Mouse (Mus musculus) T-helper 2 cell (primary cell): ENCODE measurements around the gene Lemd1.

Experiments
- in situ Hi-C: fragments of 300-600 bp; cut with MboI, MseI; formaldehyde crosslinking; loops from one replicate; pipeline ENCODE4 v1.15.1; 2025; ENCODE audit warnings: high pct_unique_total_duplicates

The Lemd1 gene

DNA sequence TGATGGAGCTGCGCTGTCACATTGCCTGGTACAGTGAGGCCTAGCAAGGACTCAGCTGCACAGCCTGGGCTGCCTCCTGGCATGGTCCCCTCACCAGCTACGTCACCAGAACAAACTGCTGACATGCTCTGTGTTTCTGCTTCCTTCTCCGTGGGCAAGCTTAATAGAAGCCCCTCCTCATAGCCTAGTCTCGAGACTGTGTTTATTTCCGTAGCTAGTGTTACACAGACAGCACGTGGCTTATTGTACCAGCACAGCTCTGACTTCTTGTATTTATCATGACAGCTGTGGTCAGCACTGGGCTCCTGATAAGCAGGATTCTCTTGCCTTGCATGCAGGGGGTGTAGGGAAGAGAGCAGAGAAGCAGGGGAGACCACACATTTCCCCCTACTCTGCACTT lies 54.9 kb downstream of the Lemd1 start:
- in situ Hi-C loops, result no loop called here

DNA sequence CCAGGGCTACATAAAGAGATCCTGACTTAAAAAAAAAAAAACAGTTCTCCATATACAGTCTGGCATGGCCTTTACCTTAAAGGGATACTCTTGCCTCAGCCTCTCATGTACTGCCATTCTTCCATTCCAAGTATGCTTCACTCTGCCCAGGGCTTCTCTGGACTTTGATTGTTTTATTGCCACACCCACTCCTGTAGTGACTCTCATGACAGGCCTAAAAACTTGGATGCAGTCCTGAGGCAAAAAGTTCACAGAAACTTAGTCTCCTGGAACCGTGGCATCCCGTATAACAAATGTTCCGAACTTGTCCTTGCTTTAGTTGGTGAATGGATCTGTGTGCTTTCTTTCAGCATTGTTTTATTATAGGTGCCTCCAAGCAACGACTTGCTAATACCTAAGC lies 55.4 kb downstream of the Lemd1 start:
- in situ Hi-C loops, result no loop called here

DNA sequence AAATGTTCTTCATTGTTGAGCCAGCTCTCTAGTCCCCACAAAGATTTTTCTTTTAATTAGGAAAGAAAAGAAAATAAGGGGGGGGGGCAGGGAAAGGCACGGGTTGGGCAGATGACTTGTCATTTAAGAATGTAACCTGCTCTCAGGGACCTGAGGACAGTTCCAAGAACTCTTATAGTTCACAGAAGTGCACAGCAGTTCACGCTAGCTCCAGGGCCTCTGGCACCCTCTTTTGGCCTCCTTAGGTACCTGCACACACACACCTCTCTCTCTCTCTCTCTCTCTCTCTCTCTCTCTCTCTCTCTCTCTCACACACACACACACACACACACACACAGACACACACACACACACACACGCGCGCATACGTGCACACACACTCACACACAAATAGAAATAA lies 63.2 kb downstream of the Lemd1 start:
- in situ Hi-C loops, result no loop called here

DNA sequence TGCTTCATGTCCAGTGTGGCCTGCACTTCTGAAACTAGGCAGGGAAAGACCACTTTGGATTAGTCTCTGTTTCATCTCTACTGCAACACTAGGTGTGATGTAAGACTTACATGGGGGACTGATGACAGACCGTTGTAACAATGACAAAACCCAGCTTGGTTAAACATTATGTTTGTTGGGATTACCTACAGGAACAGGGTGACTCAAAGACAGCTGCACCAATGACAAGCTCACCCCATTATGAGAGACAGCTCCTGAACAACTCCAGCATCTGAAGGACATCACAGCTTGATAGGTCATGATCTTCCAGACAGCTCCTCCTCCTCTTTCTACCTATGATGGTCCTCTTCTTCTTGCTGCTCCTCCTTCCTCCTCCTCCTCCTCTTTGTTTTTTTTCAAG lies 69.1 kb downstream of the Lemd1 start:
- in situ Hi-C loops, result no loop called here

DNA sequence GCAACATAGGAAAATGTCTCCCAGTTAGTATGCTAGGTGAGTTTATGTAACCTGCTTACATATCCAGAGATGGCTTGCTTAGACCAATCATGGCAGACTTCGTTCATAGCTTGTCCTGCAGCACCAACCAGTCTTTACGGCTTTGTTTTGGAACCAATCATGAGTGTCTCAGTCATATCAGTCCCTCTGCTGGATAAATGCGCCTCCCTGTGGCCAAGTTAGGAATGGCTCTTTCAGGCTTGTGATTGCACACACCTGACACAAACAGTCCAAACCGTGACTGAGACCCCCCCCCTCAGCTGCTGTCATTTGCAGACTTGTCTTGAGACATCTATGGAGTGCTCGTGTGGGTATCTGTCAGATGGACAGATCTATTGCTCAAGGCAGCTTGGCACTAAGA lies 69.8 kb downstream of the Lemd1 start:
- in situ Hi-C loops, result no loop called here

DNA sequence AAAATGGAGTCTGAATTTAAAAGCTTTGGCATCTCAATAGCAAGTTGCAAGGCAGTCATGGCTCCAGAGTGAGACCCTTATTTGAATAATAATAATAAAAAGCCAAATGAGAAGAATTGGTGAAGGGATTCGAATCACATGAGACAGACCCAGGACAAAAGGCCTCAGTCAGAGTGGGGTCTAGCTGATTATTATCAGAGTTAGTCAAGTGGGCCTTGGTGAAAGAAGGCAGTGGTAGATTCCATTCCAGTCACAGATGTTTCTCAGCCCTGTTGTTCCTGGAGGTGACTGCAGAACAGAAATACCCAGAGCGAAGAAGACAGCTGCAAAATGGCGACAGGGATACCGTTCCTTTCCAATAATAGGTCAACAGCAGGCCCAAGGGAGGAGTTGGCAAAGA lies 72.4 kb downstream of the Lemd1 start:
- in situ Hi-C loops, result no loop called here

DNA sequence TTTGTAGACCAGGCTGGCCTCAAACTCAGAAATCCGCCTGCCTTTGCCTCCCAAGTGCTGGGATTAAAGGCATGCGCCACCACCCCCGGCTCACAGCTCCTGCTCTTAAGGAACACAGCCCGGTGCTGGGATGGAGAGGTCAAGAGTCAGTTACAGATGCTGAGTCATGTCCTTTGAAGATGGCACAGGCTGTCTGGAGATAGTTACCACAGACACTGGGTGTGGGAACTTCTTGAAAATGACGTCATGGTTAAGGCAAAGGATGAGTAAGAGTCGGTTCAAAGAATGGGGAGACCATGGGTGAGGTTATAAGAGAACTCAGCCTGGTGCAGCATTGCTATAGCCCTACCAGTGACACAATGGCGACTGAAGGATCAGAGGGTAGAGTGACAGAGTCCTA lies 73.3 kb downstream of the Lemd1 start:
- in situ Hi-C loops, result no loop called here

DNA sequence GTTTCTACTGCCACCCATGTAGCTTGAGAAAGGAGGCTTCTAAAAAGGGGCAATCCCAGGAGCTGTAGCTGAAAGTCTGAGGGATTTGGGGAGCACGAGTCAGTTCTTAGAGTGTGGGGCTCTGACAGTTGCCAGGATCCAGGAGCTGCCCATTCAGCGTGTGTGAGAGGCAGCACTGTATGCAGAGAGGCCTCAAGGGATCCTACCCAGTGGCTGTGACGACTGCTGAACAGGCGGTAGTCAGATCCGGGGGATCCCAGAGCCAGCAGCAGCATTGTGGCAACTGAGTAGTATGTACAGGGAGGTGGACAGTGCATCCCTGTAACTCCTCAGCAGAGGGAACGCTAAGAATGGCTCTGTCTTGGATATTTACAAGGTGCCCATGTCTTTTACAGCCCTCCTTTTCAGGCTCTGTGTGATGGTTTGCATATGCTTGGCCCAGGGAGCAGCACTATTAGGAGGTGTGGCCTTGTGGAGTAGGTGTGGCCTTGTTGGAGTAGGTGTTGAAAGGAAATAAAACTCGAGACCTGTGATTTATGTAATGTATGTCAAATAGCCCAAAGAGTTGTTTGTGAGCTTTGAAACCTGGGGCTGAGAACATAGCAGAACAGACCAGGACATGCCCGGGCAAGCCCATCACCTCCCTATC lies 74.1 kb downstream of the Lemd1 start:
- in situ Hi-C loops, result no loop called here

DNA sequence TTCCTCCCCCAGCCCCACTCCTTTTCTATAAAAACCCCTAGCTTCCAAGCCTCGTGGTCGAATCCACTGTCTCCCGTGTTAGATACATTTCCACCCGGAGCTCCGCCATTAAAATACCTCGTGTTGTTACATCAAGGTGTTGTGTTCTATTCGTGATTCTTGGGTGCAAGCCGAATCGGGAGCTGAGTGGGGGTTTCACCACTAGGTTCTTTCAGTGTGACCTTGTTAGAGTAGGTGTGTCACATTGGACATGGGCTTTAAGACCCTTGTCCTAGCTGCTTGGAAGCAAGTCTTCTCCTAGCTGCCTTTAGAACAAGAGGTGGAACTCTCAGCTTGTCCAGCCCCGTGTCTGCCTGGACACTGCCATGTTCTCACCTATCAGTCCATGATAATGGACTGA lies 74.7 kb downstream of the Lemd1 start:
- in situ Hi-C loops, result no loop called here

DNA sequence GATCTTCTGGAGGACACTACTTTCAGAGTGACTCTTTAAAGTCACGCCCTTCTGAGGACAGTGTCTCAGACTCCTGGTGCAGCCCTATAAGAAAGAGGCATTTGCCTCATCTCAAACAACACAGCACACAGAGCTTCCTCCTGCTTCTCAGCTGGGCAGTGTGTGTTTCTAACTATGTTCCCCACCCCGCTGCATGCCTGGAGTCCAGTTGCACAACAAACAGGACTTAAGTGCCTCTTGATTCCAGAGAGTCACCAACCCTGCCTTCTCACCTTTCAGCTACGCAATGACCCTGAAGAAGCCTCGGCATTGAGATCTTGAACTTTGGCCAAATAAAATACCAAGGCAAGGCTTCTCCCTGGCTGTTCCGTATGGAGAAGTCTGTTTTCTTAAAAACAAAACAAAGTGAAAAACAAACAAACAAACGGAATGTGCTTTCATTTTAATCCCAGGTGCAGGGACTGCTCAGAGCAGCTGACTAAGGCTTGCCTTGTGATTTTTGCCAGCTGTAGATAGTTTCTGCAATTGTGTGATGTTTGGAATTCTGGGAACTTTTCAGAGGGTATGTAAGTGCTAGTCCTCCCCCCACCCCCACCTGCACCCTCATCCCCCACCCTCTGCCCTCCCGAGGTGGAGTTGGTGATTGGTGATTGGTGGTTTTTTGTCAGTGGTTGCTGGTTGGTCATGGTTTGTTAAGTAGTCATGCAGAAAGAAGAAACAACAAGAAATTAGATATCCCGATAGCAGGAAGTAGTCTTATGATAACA lies 75.7 kb downstream of the Lemd1 start:
- in situ Hi-C loops, result no loop called here

DNA sequence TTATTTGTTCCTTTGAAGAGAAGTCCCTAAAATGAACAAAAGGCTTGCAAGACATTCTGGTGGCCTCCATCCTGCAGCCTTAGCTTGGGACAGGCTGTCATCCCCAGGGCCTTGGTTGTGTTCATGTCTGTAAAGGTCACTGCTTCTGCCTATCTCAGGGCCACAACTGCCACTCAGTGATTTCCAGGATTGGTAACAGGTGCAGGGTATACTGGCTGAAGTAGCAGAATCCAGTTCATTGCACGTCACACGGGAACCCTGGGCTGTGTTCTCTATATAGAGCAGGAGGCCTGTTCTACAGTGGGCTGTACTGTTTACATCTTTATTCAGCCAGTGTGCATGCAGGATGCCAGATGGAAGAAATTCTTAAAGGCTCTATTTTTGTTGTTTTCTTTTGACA lies 76.7 kb downstream of the Lemd1 start:
- in situ Hi-C loops, result no loop called here

DNA sequence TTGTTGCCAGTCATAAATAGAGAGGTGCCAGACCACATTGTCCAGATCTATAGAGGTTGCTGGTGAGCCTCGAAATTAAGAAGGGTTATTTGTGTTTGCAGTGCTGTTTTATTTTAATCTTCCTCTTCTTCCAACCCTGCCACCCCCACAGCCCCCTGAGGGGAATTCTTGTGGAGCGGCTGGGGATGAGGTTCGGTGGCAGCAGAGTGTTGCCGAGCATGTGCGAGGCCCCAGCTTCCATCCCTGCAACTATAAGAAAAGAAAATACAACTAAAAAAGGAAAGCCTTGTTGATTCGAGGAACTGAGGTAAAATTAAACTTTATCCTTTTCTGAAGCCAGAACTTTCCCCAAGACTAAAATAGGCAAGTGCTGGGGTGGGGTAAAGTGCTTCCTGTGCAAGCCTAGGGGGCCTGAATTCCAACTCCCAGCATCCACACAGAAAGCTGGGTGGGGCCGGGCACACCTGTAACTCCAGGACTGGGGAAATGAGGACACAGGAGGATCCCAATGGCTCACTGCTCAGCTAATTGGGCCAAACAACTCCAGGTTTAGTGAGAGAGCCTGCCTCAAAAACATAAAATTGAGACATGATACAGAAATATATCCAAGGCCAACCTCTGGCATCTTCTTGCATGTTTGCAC lies 77.3 kb downstream of the Lemd1 start:
- in situ Hi-C loops, result no loop called here

DNA sequence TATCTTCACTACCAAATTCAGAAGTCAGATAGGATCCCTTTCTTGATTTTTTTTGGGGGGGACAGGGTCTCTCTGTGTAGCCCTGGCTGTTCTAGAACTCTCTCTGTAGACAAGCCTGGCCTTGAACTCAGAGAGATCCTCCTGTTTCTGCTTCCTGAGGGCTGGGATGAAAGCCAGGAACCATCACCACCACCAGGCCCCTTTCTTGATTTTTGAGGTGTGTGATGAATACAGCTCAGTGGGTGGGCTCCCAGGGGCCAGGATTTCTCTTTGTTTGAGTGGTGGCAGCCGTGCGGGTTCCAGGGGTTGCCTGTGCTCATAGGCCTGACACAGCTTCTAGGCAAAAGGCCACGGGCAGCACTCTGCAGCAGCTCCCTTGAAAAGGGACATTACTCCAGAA lies 80.0 kb downstream of the Lemd1 start:
- in situ Hi-C loops, result no loop called here

DNA sequence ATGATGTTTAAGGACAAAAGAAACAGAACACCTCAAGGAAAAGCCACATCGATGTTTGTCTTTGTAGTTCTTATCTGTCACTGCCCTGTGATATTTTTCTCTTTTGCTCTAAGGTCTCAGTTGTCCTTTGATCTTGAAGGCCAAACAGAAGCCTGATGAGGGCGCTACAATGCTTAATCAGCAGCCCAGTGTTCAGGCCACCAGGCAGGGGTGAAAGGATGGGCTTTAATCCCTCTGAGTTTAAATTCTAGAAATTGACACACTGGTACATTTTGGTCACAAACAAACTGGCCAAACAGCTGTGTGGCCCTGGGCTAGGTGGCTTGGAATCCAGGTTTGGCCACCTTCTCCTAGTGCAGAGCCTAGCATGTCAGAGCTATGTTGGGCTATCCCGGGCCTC lies 85.5 kb downstream of the Lemd1 start:
- in situ Hi-C loops, result loop anchor here (25.0 kb wide), 1 partner anchor 1339 kb away; the partner anchor contains the start of gene Il19

DNA sequence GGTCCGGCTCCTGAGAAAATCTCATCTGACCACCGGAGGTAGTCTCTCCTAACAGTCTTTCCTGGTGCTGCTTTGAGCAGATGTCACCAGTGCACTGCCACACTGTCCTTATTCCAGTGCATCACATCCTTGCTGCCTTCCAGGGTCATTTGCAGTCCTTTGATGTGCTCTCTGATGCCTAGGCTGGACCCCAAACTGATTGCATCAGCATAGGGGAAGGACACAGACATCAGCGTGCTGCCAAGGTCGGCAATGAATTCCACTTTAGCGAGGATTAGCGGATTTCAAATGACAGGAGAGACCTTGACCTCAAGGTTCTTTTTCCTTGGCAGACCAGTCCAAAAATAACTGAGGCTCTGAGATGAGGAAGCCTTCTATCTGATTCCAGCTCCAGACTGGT lies 85.9 kb downstream of the Lemd1 start:
- in situ Hi-C loops, result loop anchor here (25.0 kb wide), 1 partner anchor 1340 kb away; the partner anchor contains the start of gene Il19

DNA sequence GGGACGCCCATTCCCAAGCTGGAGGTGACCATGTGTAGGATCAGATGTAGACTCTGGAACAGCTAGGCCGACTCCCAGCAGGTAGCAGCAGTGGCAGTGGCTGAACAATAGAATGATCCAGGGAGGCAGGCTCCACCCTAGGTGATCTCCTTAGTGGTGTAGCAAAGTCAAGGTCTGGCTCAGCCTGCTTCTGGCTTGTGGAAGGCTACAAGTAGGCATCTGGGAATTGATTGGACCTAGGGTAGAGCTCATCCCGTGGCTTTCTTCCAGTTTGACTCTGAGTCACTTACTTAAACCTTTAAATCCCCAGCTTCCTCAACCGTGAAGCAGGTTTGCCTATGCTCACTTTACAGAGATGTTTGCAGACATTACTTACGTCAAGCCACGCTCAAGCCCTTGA lies 89.4 kb downstream of the Lemd1 start:
- in situ Hi-C loops, result loop anchor here (25.0 kb wide), 1 partner anchor 1343 kb away; the partner anchor contains the start of gene Il19

DNA sequence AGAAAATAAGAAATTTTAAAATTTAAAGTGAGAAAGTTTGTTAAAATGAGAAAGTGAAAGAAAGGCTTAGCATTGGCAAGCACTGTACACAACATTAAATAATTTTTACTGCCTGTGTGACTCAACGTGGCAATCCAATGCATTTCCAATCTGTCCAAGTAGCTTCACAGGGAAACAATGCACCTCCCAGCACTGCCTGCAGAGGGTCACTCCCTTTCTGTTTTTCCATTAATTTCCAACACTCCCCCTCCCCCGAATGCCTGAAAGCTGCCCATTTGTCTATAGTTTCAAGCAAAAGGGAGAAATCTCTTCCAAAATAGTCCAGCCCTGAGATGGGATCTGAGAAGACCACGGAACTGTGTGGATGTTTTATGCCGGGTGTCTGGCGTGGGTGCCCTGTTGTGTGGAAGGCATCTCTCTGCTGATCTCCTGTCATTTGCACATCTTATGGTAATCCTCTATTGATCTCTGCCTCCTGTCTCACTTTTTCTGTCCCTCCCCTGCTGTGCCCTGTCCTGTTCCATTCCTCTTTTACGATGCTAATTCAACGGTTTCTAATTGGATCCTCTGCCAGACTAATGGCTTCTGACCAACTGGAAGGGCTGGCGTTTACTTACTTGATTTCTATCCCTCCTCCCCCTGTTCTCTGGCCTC lies 90.4 kb downstream of the Lemd1 start:
- in situ Hi-C loops, result loop anchor here (25.0 kb wide), 1 partner anchor 1344 kb away; the partner anchor contains the start of gene Il19

DNA sequence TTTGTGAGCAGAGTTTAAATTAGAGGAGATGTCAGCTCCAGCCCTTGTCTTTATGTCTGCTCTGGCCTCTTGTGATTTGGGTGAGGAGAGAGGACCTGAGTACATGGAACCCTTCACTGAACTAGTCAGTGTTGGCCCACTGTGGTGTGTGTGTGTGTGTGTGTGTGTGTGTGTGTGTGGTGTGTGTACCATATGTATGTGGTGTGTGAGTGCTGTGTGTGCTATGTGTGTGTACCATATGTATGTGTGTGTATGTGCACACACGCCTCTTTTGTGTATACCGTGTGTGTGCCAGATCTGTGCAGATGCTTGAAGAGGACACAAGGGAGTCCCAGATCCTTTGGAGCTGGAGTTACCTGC lies 90.9 kb downstream of the Lemd1 start:
- in situ Hi-C loops, result loop anchor here (25.0 kb wide), 1 partner anchor 1345 kb away; the partner anchor contains the start of gene Il19

DNA sequence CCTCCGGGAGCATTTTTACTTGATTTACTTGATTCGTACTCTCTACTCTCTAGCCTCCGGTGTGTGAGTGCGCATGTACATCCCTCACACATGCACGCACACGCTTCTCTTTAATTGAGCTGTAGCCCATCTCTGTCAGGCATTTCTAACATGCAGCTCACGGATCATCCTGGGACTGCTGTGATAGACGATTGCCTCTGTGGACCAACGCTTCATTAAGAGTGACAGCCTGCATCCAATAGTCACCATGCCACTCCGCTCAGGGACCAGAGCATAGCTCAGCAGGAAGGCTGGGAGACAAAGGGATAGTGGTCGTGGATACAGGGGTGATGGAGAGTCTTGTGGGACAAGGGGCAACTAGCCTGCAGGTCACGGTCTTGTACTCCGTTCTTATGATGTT lies 91.8 kb downstream of the Lemd1 start:
- in situ Hi-C loops, result loop anchor here (25.0 kb wide), 1 partner anchor 1346 kb away; the partner anchor contains the start of gene Il19

DNA sequence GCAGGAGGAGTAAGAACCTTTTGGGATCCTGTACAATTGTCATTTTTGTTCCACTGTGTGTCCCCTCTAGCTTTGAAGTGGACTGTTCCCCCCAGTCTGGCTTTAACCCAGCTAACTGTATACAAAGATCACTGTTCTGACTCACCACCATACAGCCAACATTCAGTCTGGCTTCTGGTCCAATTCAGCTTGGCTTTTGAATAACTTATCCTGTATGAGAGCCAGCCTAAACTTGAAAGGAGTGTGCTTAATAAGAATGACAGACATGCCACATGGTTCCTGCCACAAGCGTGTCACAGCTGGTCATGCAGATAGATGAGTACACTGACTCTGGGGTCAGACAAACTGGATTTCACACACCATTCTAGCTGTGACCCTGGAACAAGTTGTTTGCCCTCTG lies 95.5 kb downstream of the Lemd1 start:
- in situ Hi-C loops, result loop anchor here (25.0 kb wide), 1 partner anchor 1349 kb away; the partner anchor contains the start of gene Il19

DNA sequence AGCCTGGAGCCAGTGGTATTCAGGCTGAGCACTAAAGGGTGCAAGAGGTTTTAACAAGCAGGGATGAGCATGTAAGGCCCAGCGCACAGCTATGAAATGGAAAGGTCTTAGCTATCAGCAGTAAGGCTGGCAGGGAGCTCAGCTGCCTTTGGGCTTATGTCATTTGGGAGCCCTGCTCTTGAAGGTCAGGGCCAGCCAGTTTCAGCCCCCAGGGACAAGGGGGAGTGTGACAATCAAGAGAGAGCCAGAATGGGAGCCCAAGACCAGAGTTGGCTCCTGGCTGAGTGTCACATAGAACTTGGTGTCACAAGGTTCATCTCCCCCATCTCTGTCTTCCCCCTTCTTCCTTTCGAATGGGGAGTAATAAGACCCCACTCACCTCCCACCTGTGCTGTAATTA lies 96.2 kb downstream of the Lemd1 start:
- in situ Hi-C loops, result loop anchor here (25.0 kb wide), 1 partner anchor 1350 kb away; the partner anchor contains the start of gene Il19

DNA sequence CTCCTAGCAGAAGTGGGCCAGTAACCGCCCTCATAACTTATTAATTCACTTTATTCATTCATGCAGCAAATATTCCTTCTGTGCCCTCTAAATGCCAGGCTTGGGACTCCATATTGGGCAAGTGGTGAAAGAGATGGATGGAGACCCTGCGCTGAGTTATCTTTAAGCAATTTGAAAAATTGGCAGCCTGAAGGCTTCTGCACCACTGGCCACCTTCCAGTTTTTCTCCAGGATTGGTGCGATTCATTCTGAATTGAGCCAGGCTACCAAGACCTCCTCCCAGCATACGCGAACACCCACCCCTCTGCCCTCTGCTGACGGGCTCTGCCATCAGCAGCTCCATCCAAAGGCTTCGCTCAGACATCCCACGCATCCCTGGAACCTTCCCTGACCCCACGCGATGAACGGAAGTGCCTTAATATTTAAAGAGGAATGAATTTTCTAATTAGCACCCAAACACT lies 96.8 kb downstream of the Lemd1 start:
- in situ Hi-C loops, result loop anchor here (25.0 kb wide), 1 partner anchor 1351 kb away; the partner anchor contains the start of gene Il19
